Mouse (Mus musculus) lung, postnatal 0 days (tissue): Measurements from ENCODE around the gene Polg.

Experiments
- CTCF ChIP-seq: IDR thresholded peaks from 2 replicates; pipeline ENCODE4 v1.5.1; 2016; ENCODE audit warnings: antibody characterized with exemption, mild to moderate bottlenecking
- EP300 ChIP-seq: IDR thresholded peaks from 2 replicates; pipeline ENCODE4 v1.6.1; 2016; ENCODE audit warnings: antibody characterized with exemption, mild to moderate bottlenecking, control low read depth

DNA sequence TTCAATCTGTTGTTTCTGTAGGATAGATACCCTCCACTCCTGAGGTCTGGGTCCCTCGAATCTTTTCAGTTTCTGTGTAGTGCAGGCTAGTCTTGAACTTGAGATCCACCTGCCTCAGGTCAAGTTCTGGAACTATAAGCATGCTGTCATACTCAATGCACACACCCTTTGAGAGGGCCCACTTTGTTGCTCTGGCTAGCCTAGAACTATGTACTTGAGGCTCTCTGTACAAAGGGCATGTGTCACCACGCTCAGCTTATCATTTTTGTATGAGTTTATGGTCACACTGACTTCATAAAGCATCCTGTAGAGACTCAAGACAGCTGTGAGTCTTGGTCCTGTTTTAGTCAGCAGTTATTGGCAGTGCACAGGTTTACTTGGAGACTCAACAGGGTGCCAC, 19.1 kb downstream of the Polg start:
- TF ChIP-seq CTCF (no peak), EP300 (no peak)
